Mouse (Mus musculus): ENCODE measurements around the gene AY074887.

- TF ChIP-seq CTCF (IDR thresholded peaks at IDR 0.05; ENCODE audit: low read depth) (no peak), EP300 (IDR thresholded peaks at IDR 0.05; ENCODE audit: low read depth) (no peak)
These were observed 29.9 kb upstream of the AY074887 start, which contains the start of gene Chrna5 for GRCm38 (mm10) chr9:54980674-54981073.
